Mouse (Mus musculus): Measurements from ENCODE around the gene Gcn1l1. TPM values are rescaled to one million over a fixed set of nuclear protein-coding genes. Genes with fewer than 3 reads are reported as not detected.

Gcn1l1 gene
- total RNA-seq, 2 experiments from 2014 or later, result 71.3 to 75.0 TPM

- DNase-seq (ENCODE audit: extremely low spot score in 1 of 2, low spot score in 2 of 2), result peak; percentile 86 to 96
- intact Hi-C loops (cut with DNase I), result no loop called here
Measured at GRCm38 (mm10) chr5:115631505-115632357, 66.7 kb downstream of the Gcn1l1 start, which contains the start of gene Rab35. Gene Rab35, plus strand, starts transcription at chr5:115631908.

DNA sequence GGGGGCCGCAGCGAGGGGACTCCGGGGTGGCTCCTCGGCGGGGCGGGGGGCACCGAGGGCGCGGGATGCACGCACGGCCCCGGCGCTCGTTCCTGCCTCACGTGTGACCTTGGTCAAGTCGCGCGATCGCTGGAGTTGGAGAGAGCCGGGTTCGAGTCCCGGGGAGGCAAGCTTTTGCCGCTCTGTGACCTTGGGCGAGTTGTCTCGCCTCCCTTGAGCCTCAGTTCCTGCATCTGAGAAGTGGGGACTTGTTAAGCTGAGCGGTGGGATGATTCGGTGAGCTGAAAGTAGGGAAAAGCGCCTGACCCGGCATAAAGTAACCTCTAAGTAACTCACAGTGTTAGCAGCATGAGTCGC is 67.3 kb downstream of the Gcn1l1 start:
- DNase-seq (ENCODE audit: extremely low spot score in 1 of 2, low spot score in 2 of 2), result peak in 1 of 2 experiments; percentile 73
- intact Hi-C loops (cut with DNase I), result no loop called here

DNA sequence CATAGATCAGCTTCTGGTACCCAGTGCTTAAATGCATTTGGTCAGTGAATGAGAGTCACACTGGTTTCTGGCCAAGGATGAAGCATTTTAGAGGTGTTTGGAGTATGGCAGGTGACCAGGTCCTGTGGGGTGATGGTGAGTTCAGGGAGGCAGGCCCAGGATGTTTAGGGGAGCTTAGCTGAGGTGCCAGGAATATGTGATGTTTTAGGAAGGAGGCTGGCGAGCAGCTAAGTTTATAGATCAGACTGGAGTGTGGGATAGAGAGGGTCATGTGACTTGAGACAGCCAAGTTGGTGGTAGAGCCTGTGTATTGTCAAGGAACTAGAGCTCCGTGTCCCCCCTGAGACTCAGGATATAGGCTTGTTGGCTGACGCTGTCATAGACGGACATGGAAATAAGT is 68.0 kb downstream of the Gcn1l1 start:
- intact Hi-C loops (cut with DNase I), result no loop called here

DNA sequence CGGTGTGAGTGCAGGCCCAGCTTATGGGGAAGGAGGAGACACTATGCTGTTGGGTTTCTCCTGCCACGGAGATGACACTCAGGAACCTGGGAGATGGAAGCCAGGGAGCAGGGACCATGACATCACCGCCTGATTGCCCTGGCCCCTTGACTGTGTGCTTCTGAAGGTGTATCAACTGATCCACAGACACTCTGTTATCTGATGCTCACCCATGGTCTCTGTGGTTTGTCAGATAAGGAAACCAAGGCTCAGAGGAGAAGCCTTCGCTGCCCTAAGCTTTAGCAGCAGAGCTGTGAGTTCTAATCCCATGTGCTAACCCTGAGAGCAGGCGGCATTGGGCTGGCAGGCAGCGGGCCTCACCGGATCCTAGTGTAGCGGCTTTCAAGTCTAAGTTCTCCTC is 69.0 kb downstream of the Gcn1l1 start:
- intact Hi-C loops (cut with DNase I), result no loop called here
- no peak for DNase-seq (ENCODE audit: extremely low spot score in 1 of 2, low spot score in 2 of 2)

More for the DNA sequence above, 68.0 kb downstream of the Gcn1l1 start:
- no peak for DNase-seq (ENCODE audit: extremely low spot score in 1 of 2, low spot score in 2 of 2)

DNA sequence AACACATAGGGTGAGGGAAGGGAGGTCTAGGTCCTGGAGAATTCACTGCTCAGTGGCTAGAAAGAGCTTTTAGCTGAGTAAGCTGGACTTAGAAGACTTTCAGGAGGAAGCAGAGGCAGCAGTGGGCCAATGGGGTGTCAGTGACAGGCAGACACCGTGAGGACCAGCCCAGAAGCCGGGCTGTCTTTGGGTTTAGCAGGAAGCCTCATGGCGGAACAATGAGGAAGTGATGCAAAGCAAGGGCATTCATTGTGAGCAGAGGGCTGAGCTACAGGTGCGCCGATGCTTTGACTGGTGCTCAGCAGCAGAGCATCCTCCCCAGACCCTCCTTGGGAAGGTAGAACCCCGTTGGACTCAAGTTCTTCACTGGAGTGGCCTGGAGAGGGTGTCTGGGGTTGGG is 70.5 kb downstream of the Gcn1l1 start:
- no peak for DNase-seq (ENCODE audit: extremely low spot score in 1 of 2, low spot score in 2 of 2)
- intact Hi-C loops (cut with DNase I), result no loop called here

- DNase-seq (ENCODE audit: extremely low spot score in 1 of 2, low spot score in 2 of 2), result no peak
- intact Hi-C loops (cut with DNase I), result no loop called here
Measured at GRCm38 (mm10) chr5:115644192-115644591, 79.1 kb downstream of the Gcn1l1 start.

GRCm38 (mm10) chr5:115648876-115649275 is 83.8 kb downstream of the Gcn1l1 start:
- DNase-seq (ENCODE audit: extremely low spot score in 1 of 2, low spot score in 2 of 2), result no peak
- intact Hi-C loops (cut with DNase I), result no loop called here

- intact Hi-C loops (cut with DNase I), result loop anchor here (5.0 kb wide), 1 partner anchor 83 kb away; the partner anchor contains the start of gene Bicdl1
- DNase-seq (ENCODE audit: extremely low spot score in 1 of 2, low spot score in 2 of 2), result no peak
Measured at GRCm38 (mm10) chr5:115649699-115650098, 84.6 kb downstream of the Gcn1l1 start.

DNA sequence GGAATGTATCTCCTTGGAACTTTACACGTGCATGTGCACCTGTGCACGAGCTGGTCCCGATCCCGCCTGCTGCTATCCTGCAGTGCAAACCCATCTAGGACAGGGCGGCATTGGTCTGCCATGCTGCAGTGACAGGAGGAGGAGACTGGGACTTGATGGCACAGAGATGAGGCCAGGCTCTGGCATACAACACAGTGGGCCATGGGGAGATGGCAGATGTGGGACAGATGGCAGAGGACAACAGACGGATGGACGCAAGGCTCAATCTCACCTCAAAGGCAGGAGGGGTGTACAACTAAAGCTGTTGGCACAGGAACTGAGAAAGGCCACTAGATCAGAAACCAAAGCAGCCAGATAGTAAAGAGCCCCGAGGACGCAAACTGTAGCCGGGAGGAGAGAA is 85.8 kb downstream of the Gcn1l1 start:
- intact Hi-C loops (cut with DNase I), result loop anchor here (5.0 kb wide), 1 partner anchor 81 kb away; the partner anchor contains the start of gene Bicdl1
- no peak for DNase-seq (ENCODE audit: extremely low spot score in 1 of 2, low spot score in 2 of 2)

- intact Hi-C loops (cut with DNase I), result loop anchor here (5.0 kb wide), 1 partner anchor 80 kb away; the partner anchor contains the start of gene Bicdl1
- no peak for DNase-seq (ENCODE audit: extremely low spot score in 1 of 2, low spot score in 2 of 2)
Measured at GRCm38 (mm10) chr5:115651821-115652220, 86.8 kb downstream of the Gcn1l1 start.

DNA sequence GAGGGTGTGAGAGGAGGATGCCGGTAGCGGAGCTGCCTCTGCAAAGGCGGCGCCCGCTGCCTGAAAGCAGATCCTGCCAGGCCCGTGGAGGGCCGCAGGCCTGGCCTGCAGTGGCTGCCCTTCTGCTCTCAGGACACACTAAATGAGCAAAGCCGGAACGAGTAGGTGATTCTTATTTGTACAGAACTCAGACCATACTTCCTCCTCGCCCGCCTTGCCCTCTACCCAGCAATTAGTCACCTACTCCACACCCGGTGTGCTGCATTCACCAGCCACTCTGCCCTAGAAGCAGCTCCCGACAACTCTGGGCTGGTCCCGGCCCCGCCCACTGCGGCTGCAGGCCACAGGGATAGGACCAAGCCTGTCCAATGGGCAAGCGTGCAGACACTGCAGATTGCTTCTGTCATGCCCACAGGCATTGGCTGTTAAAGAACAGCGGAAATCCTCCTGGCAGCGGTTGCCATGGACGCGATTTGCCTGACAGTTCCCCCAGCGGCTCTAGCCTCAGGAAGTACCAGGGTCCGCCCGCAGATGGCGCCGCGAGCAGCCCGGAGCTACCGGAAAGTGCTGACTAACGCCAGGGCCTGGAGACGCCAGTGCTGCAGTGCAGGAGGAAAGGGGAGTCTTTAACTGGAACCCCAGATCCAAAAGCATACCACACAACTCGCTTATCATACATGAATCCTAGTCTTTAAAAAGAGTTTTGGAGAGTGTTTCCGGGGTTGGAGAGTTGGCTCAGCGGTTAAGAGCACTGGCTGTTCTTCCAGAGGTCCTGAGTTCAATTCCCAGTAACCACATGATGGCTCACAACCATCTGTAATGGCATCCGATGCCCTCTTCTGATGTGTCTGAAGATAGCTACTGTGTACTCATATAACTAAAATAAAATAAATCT is 87.9 kb downstream of the Gcn1l1 start:
- intact Hi-C loops (cut with DNase I), result loop anchor here (5.0 kb wide), 1 partner anchor 79 kb away; the partner anchor contains the start of gene Bicdl1
- peak; percentile 99 to 100 for DNase-seq (ENCODE audit: extremely low spot score in 1 of 2, low spot score in 2 of 2)

GRCm38 (mm10) chr5:115653776-115654175 is 88.7 kb downstream of the Gcn1l1 start:
- DNase-seq (ENCODE audit: extremely low spot score in 1 of 2, low spot score in 2 of 2), result no peak
- intact Hi-C loops (cut with DNase I), result loop anchor here (5.0 kb wide), 1 partner anchor 79 kb away; the partner anchor contains the start of gene Bicdl1

DNA sequence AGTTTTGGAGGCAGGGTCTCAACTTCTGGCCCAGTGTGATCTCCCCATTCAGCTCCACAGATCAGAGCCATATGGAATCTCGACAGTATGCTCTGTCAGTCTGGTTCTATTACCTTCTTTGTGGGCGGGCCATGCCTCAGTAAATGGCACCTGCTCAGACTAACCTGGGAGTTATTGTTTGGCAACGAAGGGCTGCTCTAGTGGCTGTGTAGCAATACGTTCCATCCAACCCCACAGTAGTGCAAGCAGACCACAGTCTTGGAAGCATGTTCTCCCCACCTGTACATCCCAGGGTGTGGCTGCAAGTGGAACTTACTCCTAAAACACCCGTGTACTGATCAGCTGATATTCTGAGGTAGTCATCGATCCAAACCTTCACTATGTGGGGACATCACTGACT is 91.6 kb downstream of the Gcn1l1 start:
- intact Hi-C loops (cut with DNase I), result no loop called here
- DNase-seq (ENCODE audit: extremely low spot score in 1 of 2, low spot score in 2 of 2), result peak in 1 of 2 experiments; percentile 5

DNA sequence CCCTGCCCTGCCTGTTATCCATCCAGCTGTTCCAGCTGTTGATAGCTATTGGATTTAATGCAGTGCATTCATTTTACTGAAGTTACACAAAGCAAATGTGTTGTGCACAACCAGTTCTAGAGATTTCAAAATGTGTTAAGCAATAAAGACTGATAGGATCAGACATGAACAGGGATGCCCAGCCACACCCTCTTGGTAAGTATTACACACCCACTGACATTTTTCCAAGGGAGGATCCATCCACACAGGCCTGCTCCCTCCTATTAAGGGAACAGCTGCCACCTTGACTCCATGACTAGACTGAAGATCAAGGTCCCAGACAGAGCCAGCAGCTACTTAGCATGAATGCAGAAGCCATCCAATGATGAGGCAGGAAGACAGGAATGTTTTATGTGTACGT is 92.2 kb downstream of the Gcn1l1 start:
- peak in 1 of 2 experiments; percentile 10 for DNase-seq (ENCODE audit: extremely low spot score in 1 of 2, low spot score in 2 of 2)
- intact Hi-C loops (cut with DNase I), result no loop called here

DNA sequence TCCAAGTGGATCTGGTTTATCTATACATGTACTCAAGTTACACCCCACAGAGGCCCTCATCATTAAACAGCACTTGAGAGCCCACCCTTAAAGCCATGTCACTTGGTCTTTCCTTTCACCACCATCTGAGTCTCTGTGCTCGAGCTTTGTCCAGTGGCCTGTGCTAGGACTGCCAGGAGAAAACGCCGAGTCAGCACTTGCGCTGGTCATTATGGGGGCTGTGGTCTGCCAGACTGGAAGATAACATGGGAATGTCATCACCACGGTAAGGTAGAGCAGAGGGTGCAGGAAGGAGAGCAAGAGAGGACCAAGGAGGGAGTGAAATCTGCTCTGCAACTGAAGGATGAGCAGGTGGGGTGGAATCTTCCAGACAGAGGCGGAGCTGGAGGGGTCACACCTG is 93.3 kb downstream of the Gcn1l1 start:
- intact Hi-C loops (cut with DNase I), result no loop called here
- DNase-seq (ENCODE audit: extremely low spot score in 1 of 2, low spot score in 2 of 2), result peak in 1 of 2 experiments; percentile 16

GRCm38 (mm10) chr5:115662658-115663057 is 97.6 kb downstream of the Gcn1l1 start:
- intact Hi-C loops (cut with DNase I), result no loop called here
- peak in 1 of 2 experiments; percentile 31 for DNase-seq (ENCODE audit: extremely low spot score in 1 of 2, low spot score in 2 of 2)

GRCm38 (mm10) chr5:115666366-115667065 is 101.5 kb downstream of the Gcn1l1 start:
- intact Hi-C loops (cut with DNase I), result no loop called here
- peak in 1 of 2 experiments; percentile 25 for DNase-seq (ENCODE audit: extremely low spot score in 1 of 2, low spot score in 2 of 2)

DNA sequence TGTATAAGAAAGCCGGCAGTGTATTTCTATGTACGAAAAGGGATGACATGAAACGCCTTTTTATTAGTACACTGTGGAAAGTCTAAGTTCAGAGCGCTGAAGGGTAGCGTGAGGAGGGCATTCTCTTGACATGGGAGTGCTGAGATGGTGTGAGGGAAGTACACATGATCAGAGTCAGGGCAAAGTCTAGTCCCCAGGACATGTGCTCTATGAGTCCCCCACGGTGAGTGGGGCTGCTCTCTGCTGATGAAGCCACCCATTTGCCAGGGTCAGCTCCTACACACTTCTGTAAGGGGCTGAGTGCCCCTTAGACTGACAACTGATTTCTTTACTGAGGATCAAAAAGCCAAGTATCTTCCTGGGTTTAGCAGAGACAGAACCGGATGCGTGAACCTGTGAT is 102.2 kb downstream of the Gcn1l1 start:
- intact Hi-C loops (cut with DNase I), result no loop called here
- DNase-seq (ENCODE audit: extremely low spot score in 1 of 2, low spot score in 2 of 2), result no peak

- DNase-seq (ENCODE audit: extremely low spot score in 1 of 2, low spot score in 2 of 2), result no peak
- intact Hi-C loops (cut with DNase I), result no loop called here
Measured at GRCm38 (mm10) chr5:115667894-115668293, 102.8 kb downstream of the Gcn1l1 start.

Measured in left cerebral cortex, postnatal 10 days (tissue).